Mouse (Mus musculus) heart, adult 2 months (tissue): Measurements from ENCODE around the gene Hist1h1b. TPM values are rescaled to one million over a fixed set of nuclear protein-coding genes. Genes with fewer than 3 reads are reported as not detected.
"Not testable (repeated sequence)": the region's sequence is repeated elsewhere in the genome, so short reads cannot be mapped to it uniquely, and the experiment has no call there.

Experiments used
- DNase-seq, 2 experiments: peaks; one replicate each; pipeline ENCODE4 v3.0.0; 2021
- H3K27ac ChIP-seq: fragments of 200-600 bp; 2 replicates; pipeline ENCODE4 v1.8.1; 2022
- H3K27me3 ChIP-seq: fragments of 200-500 bp; 2 replicates; pipeline ENCODE4 v1.6.1; 2012; ENCODE audit warnings: mild to moderate bottlenecking, low read length, inconsistent platforms, mixed read lengths; ENCODE audit not compliant: control insufficient read depth, insufficient read depth
- H3K36me3 ChIP-seq: fragments of 200-500 bp; 2 replicates; pipeline ENCODE4 v1.6.1; 2012; ENCODE audit warnings: low read length, inconsistent platforms; ENCODE audit not compliant: control insufficient read depth, insufficient read depth
- H3K4me1 ChIP-seq: fragments of 200-500 bp; 2 replicates; pipeline ENCODE4 v1.6.1; 2011; ENCODE audit warnings: low read length; ENCODE audit not compliant: control insufficient read depth, insufficient read depth
- H3K4me3 ChIP-seq: fragments of 200-600 bp; 2 replicates; pipeline ENCODE4 v1.8.1; 2022
- H3K79me2 ChIP-seq: fragments of 200-500 bp; replicated peaks from 2 replicates; pipeline ENCODE4 v1.6.1; 2012; ENCODE audit warnings: mild to moderate bottlenecking, inconsistent platforms, low read length, moderate library complexity, mixed read lengths; ENCODE audit not compliant: control insufficient read depth, insufficient read depth
- H3K9ac ChIP-seq: fragments of 200-500 bp; 2 replicates; pipeline ENCODE4 v1.6.1; 2012; ENCODE audit warnings: low read depth, mild to moderate bottlenecking, control low read depth, inconsistent platforms, low read length, mixed read lengths
- CTCF ChIP-seq: fragments of 200-600 bp; IDR thresholded peaks from 2 replicates; pipeline ENCODE4 v1.8.1; 2022; ENCODE audit warnings: antibody characterized with exemption, mild to moderate bottlenecking, moderate library complexity
- EP300 ChIP-seq: fragments of 200-500 bp; IDR thresholded peaks from 2 replicates; pipeline ENCODE4 v1.6.1; 2011; ENCODE audit warnings: low read depth, low read length, control low read depth; ENCODE audit not compliant: insufficient read depth
- POLR2A ChIP-seq: fragments of 200-500 bp; IDR thresholded peaks from 2 replicates; pipeline ENCODE4 v1.6.1; 2011; ENCODE audit warnings: mild to moderate bottlenecking, low read depth, low read length, control low read depth; ENCODE audit not compliant: insufficient read depth
- WGBS: fragments of 180-500 bp; shearing (Covaris S2); methylation state at CpG from one replicate; pipeline ENCODE4 v1.1.7; 2018; 5-methylcytosine and 5-hydroxymethylcytosine counted together
- intact Hi-C: fragments of 180-260 bp; cut with DNase I; formaldehyde crosslinking; loops from one replicate; pipeline ENCODE4 v1.15.1; 2025
- polyA plus RNA-seq: library from polyadenylated mRNA; depleted of rRNA; stranded (reverse); fragments of >200 nt; gene quantifications from 2 replicates; pipeline ENCODE4 v1.2.3, GENCODE M21; 2012
- total RNA-seq, 2 experiments: library from RNA; stranded (reverse); gene quantifications; 2 replicates each; pipeline ENCODE4 v1.2.3; 2021

Hist1h1b gene
- total and polyA plus RNA-seq, 3 experiments: 2.3 to 2.5 TPM; not detected in 1

DNA sequence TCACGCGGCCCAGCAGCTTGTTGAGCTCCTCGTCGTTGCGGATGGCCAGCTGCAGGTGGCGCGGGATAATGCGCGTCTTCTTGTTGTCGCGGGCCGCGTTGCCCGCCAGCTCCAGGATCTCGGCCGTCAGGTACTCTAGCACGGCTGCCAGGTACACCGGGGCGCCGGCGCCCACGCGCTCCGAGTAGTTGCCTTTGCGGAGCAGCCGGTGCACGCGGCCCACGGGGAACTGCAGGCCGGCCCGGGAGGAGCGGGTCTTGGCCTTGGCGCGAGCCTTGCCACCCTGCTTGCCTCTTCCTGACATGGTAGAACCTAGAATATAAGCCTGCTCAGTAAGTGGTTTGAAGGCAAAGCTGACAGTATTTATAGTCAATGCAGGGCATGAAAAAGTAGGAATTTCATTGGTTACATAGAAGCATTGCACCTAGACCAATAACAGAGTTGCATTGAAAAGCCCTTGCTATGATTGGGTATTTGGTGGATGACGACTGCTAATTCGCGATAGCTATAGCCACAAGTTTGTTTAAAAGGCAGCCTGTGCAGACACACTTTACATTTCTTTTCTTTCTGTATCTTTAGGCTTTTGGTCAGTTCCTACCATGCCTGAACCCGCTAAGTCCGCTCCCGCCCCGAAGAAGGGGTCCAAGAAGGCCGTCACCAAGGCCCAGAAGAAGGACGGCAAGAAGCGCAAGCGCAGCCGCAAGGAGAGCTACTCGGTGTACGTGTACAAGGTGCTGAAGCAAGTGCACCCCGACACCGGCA, 26.7 kb downstream of the Hist1h1b start, which contains the start of the genes Hist1h2ak and Hist1h2bn:
Gene Hist1h2ak (minus strand): TSS at position 304 of the 762 bp plus-strand sequence.
Gene Hist1h2bn (plus strand): TSS at position 600 of the 762 bp plus-strand sequence.
- intact Hi-C loops: loop anchor here (2.0 to 10.0 kb wide), 4 partner anchors 33 to 1981 kb away; partner anchors contain the start of genes Hist1h1c, Hist1h2ac, Hist1h2ag and Hist1h2an
- H3K36me3 ChIP-seq, H3K79me2 ChIP-seq, H3K4me1 ChIP-seq, H3K27me3 ChIP-seq: not testable (repeated sequence)
- Histone ChIP-seq H3K9ac (peak within 1 kb of the TSS; percentile 77), H3K27ac (peak within 1 kb of the TSS; percentile 59; the same call in 1 of the 2 replicates), H3K4me3 (peak within 1 kb of the TSS; percentile 60)
- peak; percentile 62 to 68 for DNase-seq
- TF ChIP-seq CTCF: peak; percentile 24; the same call in 1 of the 2 replicates
- peak; percentile 61; the same call in 1 of the 2 replicates for TF ChIP-seq POLR2A
- WGBS: under 1% methylated on average over 48 of the region's 50 CpGs

DNA sequence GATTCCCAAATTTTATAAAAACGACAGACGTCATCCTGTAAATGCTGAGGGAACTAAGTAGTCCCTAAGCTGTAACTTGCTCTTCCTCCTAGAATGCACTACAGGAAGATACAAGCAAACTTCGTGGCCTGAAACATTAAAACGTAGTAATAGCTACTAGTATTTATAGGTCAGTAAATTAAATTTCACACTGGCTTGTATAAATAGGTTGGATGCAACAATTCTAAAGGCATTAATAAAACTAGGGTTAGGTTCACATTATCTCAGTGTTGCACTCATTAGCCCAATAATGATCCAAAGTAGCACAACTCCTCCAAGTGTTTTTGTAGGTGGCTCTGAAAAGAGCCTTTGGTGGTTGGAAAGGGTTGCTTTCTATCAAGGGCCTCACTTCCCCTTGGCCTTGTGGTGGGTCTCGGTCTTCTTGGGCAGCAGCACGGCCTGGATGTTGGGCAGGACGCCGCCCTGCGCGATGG, 27.3 kb downstream of the Hist1h1b start:
- no peaks in the 10 kb centered on the region for H3K79me2 ChIP-seq
- no peaks in the 10 kb centered on the region; the same call in none of the 2 replicates for H3K4me1 ChIP-seq
- H3K4me3 ChIP-seq: peak overlapping the region; percentile 60
- peak overlapping the region; percentile 56; the same call in 1 of the 2 replicates for H3K27ac ChIP-seq
- peaks cover 2% of the 10 kb centered on the region; the same call in 1 of the 2 replicates for H3K36me3 ChIP-seq
- DNase-seq: no peak
- 9% methylated on average over 10 of the region's 10 CpGs for WGBS
- H3K9ac ChIP-seq: peak overlapping the region; percentile 77
- no peaks in the 10 kb centered on the region for H3K27me3 ChIP-seq
- intact Hi-C loops: loop anchor here (2.0 to 10.0 kb wide), 4 partner anchors 34 to 1982 kb away; partner anchors contain the start of genes Hist1h1c, Hist1h2ac, Hist1h2ag and Hist1h2an
- no peak for TF ChIP-seq POLR2A
- no peak for TF ChIP-seq CTCF
- TF ChIP-seq EP300: no peak

DNA sequence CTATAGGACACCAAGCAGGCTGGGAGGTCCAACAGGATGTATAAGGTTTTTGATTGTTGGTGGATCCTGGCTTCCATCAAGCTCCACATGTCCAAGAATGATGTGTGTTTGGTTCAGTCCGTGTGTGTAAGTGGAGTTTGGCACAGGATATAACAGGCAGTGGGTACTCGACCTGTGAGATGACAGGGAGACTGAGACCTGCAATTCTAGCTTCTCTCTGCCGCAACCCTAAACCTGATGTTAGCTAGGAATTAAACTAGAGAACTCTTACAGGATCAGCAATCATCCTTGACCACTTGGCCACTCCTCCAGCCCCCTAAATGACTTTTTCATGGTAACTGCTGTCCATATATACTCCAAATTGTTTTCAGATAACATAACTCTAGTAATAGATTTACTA, 28.1 kb downstream of the Hist1h1b start:
- WGBS: 50% methylated on average over 3 of the region's 3 CpGs
- H3K36me3 ChIP-seq: peaks cover 2% of the 10 kb centered on the region; the same call in 1 of the 2 replicates
- no peak overlapping the region for H3K4me3 ChIP-seq
- H3K9ac ChIP-seq: no peak overlapping the region
- DNase-seq: no peak
- no peak for TF ChIP-seq POLR2A
- TF ChIP-seq CTCF: no peak
- no peak for TF ChIP-seq EP300
- H3K27ac ChIP-seq: no peak overlapping the region
- H3K4me1 ChIP-seq: no peaks in the 10 kb centered on the region; the same call in none of the 2 replicates
- H3K27me3 ChIP-seq: no peaks in the 10 kb centered on the region
- intact Hi-C loops: loop anchor here (2.0 to 10.0 kb wide), 4 partner anchors 34 to 1982 kb away; partner anchors contain the start of genes Hist1h1c, Hist1h2ac, Hist1h2ag and Hist1h2an
- H3K79me2 ChIP-seq: no peaks in the 10 kb centered on the region

DNA sequence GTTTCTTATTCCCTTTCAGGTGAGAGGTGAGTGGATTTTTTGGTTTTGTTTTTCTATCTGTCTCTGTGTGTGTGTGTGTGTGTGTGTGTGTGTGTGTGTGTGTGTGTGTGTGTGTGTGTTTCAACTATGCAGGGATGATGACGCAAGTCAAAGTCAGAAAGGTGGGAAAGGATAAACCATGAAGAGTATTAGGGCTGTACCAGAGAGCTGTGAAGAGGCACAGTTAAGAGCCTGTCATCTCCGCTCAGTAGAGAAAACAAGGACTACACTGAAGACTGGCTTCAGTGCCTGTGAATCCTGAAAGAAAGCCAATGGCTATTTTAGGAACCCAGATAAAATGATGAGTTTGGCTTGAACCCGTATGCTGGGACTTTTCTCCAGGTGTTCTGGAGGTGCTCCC, 28.6 kb downstream of the Hist1h1b start:
- H3K4me3 ChIP-seq: no peak overlapping the region
- H3K9ac ChIP-seq: no peak overlapping the region
- no peak for TF ChIP-seq POLR2A
- TF ChIP-seq EP300: no peak
- TF ChIP-seq CTCF: no peak
- no peaks in the 10 kb centered on the region; the same call in none of the 2 replicates for H3K4me1 ChIP-seq
- no peaks in the 10 kb centered on the region for H3K79me2 ChIP-seq
- intact Hi-C loops: loop anchor here (2.0 to 10.0 kb wide), 7 partner anchors 17 to 1983 kb away; partner anchors contain the start of genes Hist1h1c, Hist1h2ac, Hist1h2ag and Hist1h2an
- no peak overlapping the region for H3K27ac ChIP-seq
- 46% methylated on average over 3 of the region's 3 CpGs for WGBS
- H3K27me3 ChIP-seq: no peaks in the 10 kb centered on the region
- peaks cover 2% of the 10 kb centered on the region; the same call in 1 of the 2 replicates for H3K36me3 ChIP-seq
- DNase-seq: no peak

DNA sequence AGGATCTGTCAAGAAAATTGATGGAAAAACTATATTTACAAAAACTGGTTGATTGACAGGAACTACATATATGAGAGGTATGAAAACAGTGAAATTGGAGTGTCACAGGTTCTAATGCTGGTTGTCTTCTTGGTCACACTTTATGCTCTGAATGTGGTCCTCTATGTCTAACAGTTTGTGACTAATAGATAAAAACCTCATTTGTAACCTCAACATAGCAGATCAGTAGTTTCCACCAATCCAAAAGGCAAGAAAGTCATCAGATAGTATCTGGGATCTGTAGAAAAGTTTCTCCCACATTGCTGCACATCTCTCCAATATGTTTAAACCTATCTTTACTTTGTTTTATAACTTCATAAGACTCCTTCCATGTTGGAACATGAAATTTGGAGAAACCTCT, 29.0 kb downstream of the Hist1h1b start:
- no peak for DNase-seq
- H3K9ac ChIP-seq: no peak overlapping the region
- no peaks in the 10 kb centered on the region; the same call in none of the 2 replicates for H3K4me1 ChIP-seq
- H3K36me3 ChIP-seq: peaks cover 2% of the 10 kb centered on the region; the same call in 1 of the 2 replicates
- TF ChIP-seq POLR2A: no peak
- TF ChIP-seq CTCF: no peak
- TF ChIP-seq EP300: no peak
- no peak overlapping the region for H3K27ac ChIP-seq
- intact Hi-C loops: loop anchor here (2.0 to 10.0 kb wide), 6 partner anchors 17 to 1983 kb away; partner anchors contain the start of genes Hist1h1c, Hist1h2ac, Hist1h2ag and Hist1h2bc
- H3K4me3 ChIP-seq: no peak overlapping the region
- no peaks in the 10 kb centered on the region for H3K27me3 ChIP-seq
- no peaks in the 10 kb centered on the region for H3K79me2 ChIP-seq
